Mouse (Mus musculus) C2C12 (cell line): Measurements from ENCODE around the gene Slc44a1. TPM values are rescaled to one million over a fixed set of nuclear protein-coding genes. Genes with fewer than 3 reads are reported as not detected.

ENCODE experiments used
- H3K27me3 ChIP-seq: one replicate; pipeline ENCODE4 v1.6.1; 2011; ENCODE audit not compliant: control insufficient read depth, insufficient read depth, insufficient read length
- H3K36me3 ChIP-seq: one replicate; pipeline ENCODE4 v1.6.1; 2011; ENCODE audit not compliant: control insufficient read depth, insufficient read depth
- H3K4me3 ChIP-seq: one replicate; pipeline ENCODE4 v1.5.1; 2011; ENCODE audit warnings: mild to moderate bottlenecking, control low read depth; ENCODE audit not compliant: poor library complexity, insufficient read depth, severe bottlenecking
- H3K79me2 ChIP-seq: one replicate; pipeline ENCODE4 v1.6.1; 2011; ENCODE audit not compliant: control insufficient read depth, insufficient read depth
- H3K79me3 ChIP-seq: one replicate; pipeline ENCODE4 v1.6.1; 2011; ENCODE audit warnings: low read depth, control low read depth
- H3ac ChIP-seq: one replicate; pipeline ENCODE3; 2011; ENCODE audit warnings: low read depth; ENCODE audit not compliant: control insufficient read depth, insufficient read length
- CEBPB ChIP-seq: IDR thresholded peaks from one replicate; pipeline ENCODE4 v1.6.1; 2011; ENCODE audit warnings: low read depth, mild to moderate bottlenecking, control low read depth, moderate library complexity
- CTCF ChIP-seq: IDR thresholded peaks from one replicate; pipeline ENCODE4 v1.5.1; 2011; ENCODE audit not compliant: control insufficient read depth, insufficient read depth, insufficient read length
- FOSL1 ChIP-seq: IDR thresholded peaks from one replicate; pipeline ENCODE4 v1.8.0; 2011; ENCODE audit warnings: mild to moderate bottlenecking, low read length; ENCODE audit not compliant: poor library complexity, insufficient read depth, severe bottlenecking
- MAX ChIP-seq: IDR thresholded peaks from one replicate; pipeline ENCODE4 v1.6.1; 2011; ENCODE audit warnings: mild to moderate bottlenecking, control low read depth
- MYOD1 ChIP-seq: IDR thresholded peaks from one replicate; pipeline ENCODE4 v1.6.1; 2011; ENCODE audit warnings: low read depth; ENCODE audit not compliant: control insufficient read depth, insufficient read length
- MYOG ChIP-seq: IDR thresholded peaks from one replicate; pipeline ENCODE4 v1.6.1; 2011; ENCODE audit not compliant: control insufficient read depth, insufficient read length; ENCODE audit errors: extremely low read depth
- USF1 ChIP-seq: IDR thresholded peaks from one replicate; pipeline ENCODE4 v1.6.1; 2011; ENCODE audit warnings: low read depth, mild to moderate bottlenecking, control low read depth, moderate library complexity
- polyA plus RNA-seq: library from polyadenylated mRNA; unstranded; fragments of >200 nt; fragmentation: generic; extraction: Trizol; gene quantifications from one replicate; pipeline ENCODE4 v1.2.1, GENCODE M21; 2012; ENCODE audit warnings: missing spikeins

The Slc44a1 gene
- polyA plus RNA-seq, 1 experiment, result 27.1 TPM

GRCm38 (mm10) chr4:53438386-53438785, 1.8 kb upstream of the Slc44a1 start:
- H3K36me3 ChIP-seq, result no peaks in the 10 kb centered on the region
- no peak overlapping the region for H3K4me3 ChIP-seq
- no peaks in the 10 kb centered on the region for H3K27me3 ChIP-seq
- H3K79me2 ChIP-seq, result peaks cover 30% of the 10 kb centered on the region
- peaks cover 14% of the 10 kb centered on the region for H3K79me3 ChIP-seq
- no peak for TF ChIP-seq USF1
- TF ChIP-seq CEBPB, result no peak
- no peak for TF ChIP-seq MAX
- no peak for TF ChIP-seq MYOG
- TF ChIP-seq MYOD1, result no peak
- TF ChIP-seq FOSL1, result no peak
- no peak for TF ChIP-seq CTCF
- H3ac ChIP-seq, result no peak overlapping the region

DNA sequence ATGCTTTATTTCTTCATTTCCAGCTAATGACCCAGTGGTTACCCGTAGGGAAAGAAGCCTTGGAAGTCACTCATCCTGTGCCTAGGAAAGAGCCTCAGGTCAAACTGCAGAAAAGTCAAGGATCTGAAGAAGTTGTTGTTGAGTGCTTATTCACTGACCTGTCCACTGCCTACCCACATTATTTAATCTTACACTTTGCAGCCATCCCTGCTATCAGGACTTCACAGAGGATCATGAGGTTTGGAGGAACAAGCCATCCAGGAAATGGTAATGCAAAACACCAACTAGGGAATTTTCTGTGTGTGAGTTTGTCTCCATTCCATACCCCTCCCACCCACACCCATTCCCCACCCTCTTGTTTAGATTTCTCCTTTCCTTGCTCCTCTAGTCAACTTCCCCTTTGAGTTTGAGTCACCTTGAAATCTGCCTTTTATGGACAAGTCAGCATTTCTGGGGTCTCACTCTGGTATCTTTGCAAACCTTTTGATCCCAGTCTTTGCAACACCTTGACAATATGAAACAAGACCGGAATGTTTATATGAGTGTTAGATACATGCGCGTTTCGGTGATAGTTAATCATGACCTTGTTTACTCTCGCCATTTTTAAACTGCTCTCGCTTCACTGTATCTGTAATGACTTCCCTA, 1.3 kb upstream of the Slc44a1 start:
- no peak overlapping the region for H3ac ChIP-seq
- H3K36me3 ChIP-seq, result no peaks in the 10 kb centered on the region
- TF ChIP-seq MYOD1 (no peak), CTCF (no peak), MAX (no peak), FOSL1 (no peak), CEBPB (no peak), USF1 (no peak), MYOG (no peak)
- H3K79me3 ChIP-seq, result peaks cover 18% of the 10 kb centered on the region
- H3K79me2 ChIP-seq, result peaks cover 36% of the 10 kb centered on the region
- H3K4me3 ChIP-seq, result peak overlapping the region; percentile 64
- H3K27me3 ChIP-seq, result no peaks in the 10 kb centered on the region

DNA sequence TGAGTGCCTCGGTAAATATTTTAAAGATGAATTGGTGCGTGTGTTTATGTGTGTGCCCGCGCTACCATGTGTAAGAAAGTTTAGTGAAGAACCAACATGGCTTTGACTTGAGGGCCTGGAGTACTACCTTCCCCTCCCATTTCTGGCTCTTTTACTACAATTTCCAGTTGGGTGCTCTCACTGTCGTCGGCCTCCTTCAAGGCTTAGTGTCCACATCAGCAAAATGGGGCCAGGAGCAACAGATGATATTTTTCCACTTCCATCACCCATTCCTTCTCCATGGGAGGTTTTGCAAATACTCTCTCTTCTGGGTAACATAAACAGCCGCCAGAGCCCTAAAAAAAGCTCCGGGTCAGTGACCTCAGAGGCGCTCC, 590 bp upstream of the Slc44a1 start:
- peaks cover 43% of the 10 kb centered on the region for H3K79me2 ChIP-seq
- H3K36me3 ChIP-seq, result no peaks in the 10 kb centered on the region
- H3K4me3 ChIP-seq, result peak overlapping the region; percentile 64
- H3ac ChIP-seq, result peak overlapping the region; percentile 86
- TF ChIP-seq MAX (no peak), FOSL1 (no peak), CEBPB (no peak), USF1 (no peak), MYOG (no peak), MYOD1 (no peak), CTCF (no peak)
- peaks cover 23% of the 10 kb centered on the region for H3K79me3 ChIP-seq
- H3K27me3 ChIP-seq, result no peaks in the 10 kb centered on the region

DNA sequence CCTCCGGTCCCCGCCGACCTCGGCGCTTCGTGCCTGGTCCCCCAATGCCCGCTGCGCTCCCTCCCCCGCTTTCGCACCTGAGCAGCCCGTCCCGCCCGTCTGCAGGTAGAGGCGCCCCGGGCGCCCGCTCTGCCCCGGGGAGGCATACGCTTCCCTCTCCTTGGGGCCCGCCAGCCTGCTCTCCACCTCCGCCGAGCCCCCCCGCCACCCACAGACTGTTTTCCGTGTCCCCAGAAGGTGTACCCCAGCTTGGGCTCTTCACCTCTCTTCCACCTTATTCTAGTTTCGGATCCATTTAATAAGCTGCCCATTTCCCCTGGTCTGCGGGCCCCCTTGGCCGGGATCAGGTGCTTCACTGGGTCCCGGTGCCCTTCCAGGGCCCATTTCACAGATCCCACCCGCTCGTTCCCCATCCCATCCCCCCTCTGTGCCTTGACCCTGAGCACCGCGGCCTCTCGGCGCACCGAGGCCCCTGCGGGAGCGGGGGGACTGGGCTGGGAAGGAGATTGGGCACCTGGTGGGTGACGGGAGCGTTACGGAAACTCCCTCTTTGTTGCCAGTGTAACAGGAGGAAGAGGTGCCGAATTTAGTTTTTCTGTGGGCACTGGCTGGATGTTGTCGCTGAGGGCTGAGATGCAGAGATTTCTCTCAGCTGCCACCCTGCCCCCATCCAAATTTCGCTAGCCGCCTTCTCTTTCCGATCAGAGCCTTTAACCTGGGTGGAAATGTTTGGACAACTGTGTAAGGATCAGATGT, 781 bp downstream of the Slc44a1 start:
- Histone ChIP-seq H3K4me3 (peak overlapping the region; percentile 64), H3K79me3 (peaks cover 34% of the 10 kb centered on the region), H3K27me3 (no peaks in the 10 kb centered on the region), H3K79me2 (peaks cover 53% of the 10 kb centered on the region), H3ac (peak overlapping the region; percentile 73), H3K36me3 (no peaks in the 10 kb centered on the region)
- TF ChIP-seq MYOG (no peak), CEBPB (no peak), MAX (no peak), FOSL1 (no peak), USF1 (no peak), MYOD1 (no peak), CTCF (no peak)

DNA sequence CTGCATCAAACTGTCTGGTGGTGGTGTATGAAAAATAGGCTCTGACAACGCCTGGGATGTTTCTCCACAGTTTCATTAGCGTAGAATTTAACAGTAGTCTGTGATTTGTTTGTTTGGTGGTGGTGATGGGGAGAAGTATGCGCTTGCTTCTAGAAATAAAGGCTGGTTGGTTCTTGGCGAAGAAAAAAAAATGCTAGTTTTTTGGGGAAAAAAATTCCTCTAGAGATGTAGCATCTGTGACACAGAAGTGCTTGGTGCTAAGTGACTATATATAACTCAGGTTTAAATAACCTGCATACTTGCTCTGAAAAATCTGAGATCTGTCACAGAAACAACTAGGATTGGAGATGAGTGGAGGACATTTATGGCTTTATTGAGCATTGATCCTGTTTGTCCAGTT, 1.5 kb downstream of the Slc44a1 start:
- Histone ChIP-seq H3K4me3 (peak overlapping the region; percentile 64), H3ac (no peak overlapping the region), H3K27me3 (no peaks in the 10 kb centered on the region), H3K36me3 (no peaks in the 10 kb centered on the region), H3K79me2 (peaks cover 53% of the 10 kb centered on the region), H3K79me3 (peaks cover 34% of the 10 kb centered on the region)
- no peak for TF ChIP-seq FOSL1
- TF ChIP-seq MYOD1, result no peak
- no peak for TF ChIP-seq MYOG
- no peak for TF ChIP-seq USF1
- TF ChIP-seq MAX, result no peak
- no peak for TF ChIP-seq CEBPB
- no peak for TF ChIP-seq CTCF

DNA sequence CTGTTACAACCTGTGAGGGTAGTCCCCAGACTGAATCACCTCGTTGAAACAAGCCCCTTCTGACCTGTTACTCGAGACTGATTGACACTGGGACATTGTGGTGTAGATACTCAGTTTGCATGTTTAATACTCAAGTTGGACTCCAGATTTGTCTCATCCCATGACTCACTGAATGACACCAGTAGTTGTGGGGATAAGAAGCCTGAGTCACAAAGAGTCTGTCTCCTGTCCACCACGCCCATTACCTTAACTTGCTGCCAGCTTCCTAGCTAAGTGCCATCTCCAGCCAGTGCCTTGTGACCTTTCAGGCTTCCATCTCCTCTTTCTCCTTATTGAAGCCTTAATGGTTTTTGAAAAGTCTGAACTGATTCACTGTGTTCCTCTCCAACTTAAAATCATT, 6.0 kb downstream of the Slc44a1 start:
- H3K4me3 ChIP-seq, result no peak overlapping the region
- peak; percentile 72 for TF ChIP-seq FOSL1
- no peak for TF ChIP-seq CEBPB
- TF ChIP-seq USF1, result no peak
- no peak for TF ChIP-seq CTCF
- TF ChIP-seq MAX, result peak; percentile 39
- TF ChIP-seq MYOD1, result peak; percentile 39
- no peak for TF ChIP-seq MYOG
- H3ac ChIP-seq, result no peak overlapping the region
- H3K79me2 ChIP-seq, result peaks cover 89% of the 10 kb centered on the region
- no peaks in the 10 kb centered on the region for H3K27me3 ChIP-seq
- H3K36me3 ChIP-seq, result peaks cover 3% of the 10 kb centered on the region
- H3K79me3 ChIP-seq, result peaks cover 60% of the 10 kb centered on the region
